Mouse (Mus musculus) lung, adult 2 months (tissue): ENCODE data around the gene Fry.

Experiments used
- CTCF ChIP-seq: fragments of 200-500 bp; IDR thresholded peaks from 2 replicates; pipeline ENCODE4 v1.5.1; 2011; ENCODE audit warnings: mild to moderate bottlenecking, low read length, control low read depth; ENCODE audit not compliant: insufficient read depth
- POLR2A ChIP-seq: fragments of 200-500 bp; IDR thresholded peaks from 2 replicates; pipeline ENCODE4 v1.6.1; 2011; ENCODE audit warnings: low read depth, mild to moderate bottlenecking, control low read depth, low read length, borderline replicate concordance; ENCODE audit errors: extremely low read depth

GRCm38 (mm10) chr5:150378586-150378985 lies 260.1 kb downstream of the Fry start:
- TF ChIP-seq CTCF (no peak), POLR2A (no peak)
